Mouse (Mus musculus): ENCODE results near the gene Rps29. TPM values are rescaled to one million over a fixed set of nuclear protein-coding genes. Genes with fewer than 3 reads are reported as not detected.
A peak's percentile ranks its signal among the peaks of the same experiment; 100 is the strongest.
"Not testable (repeated sequence)": the region's sequence is repeated elsewhere in the genome, so short reads cannot be mapped to it uniquely, and the experiment has no call there.

The Rps29 gene
- total and polyA plus RNA-seq, 2 experiments = 137 to 865 TPM

DNA sequence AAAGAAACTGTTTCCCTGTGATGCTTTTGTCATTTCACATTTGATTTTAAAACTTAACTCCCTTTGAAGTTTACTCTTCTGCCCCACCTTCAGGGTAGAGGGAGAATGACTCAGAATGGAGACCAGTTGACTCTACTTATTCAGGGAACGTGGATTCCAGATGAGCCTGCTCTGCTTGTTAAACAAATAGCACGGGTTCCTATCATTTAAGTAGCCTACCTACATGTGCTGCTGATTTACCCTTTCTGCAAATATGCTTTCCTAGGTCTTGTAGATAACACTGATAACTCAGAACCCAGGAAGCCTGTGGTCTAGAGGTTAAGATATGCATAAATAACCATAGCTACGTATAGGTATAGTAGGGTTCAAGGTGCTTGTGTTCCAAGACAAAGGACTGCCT, 5.9 kb upstream of the Rps29 start:
- Histone ChIP-seq H3K9ac (ENCODE audit: low read depth, low read length) (no peak overlapping the region), H3K27ac (replicated peaks; ENCODE audit: insufficient read depth, low read depth, low read length) (no peak overlapping the region), H3K4me3 (ENCODE audit: insufficient read depth, low read depth, low read length) (no peak overlapping the region), H3K27me3 (ENCODE audit: control insufficient read depth, insufficient read depth, low read length) (no peaks in the 10 kb centered on the region), H3K36me3 (ENCODE audit: control insufficient read depth, insufficient read depth, low read length) (no peaks in the 10 kb centered on the region), H3K79me2 (ENCODE audit: control insufficient read depth, insufficient read depth, low read length) (no peaks in the 10 kb centered on the region), H3K4me1 (ENCODE audit: control insufficient read depth, insufficient read depth, low read length) (peaks cover 2% of the 10 kb centered on the region; the same call in 1 of the 2 replicates)
- TF ChIP-seq POLR2A (IDR thresholded peaks at IDR 0.05; ENCODE audit: extremely low read depth, insufficient read depth, low read length) = no peak
- TF ChIP-seq CTCF (IDR thresholded peaks at IDR 0.05; ENCODE audit: low read depth, low read length) = no peak
- no peak for DNase-seq (ENCODE audit: extremely low read depth, low read depth, low spot score)
- WGBS = 65% methylated on average over 3 of the region's 3 CpGs

- H3K4me1 ChIP-seq (ENCODE audit: control insufficient read depth, insufficient read depth, low read length); H3K9ac ChIP-seq (ENCODE audit: low read depth, low read length); H3K79me2 ChIP-seq (ENCODE audit: control insufficient read depth, insufficient read depth, low read length); H3K27ac ChIP-seq (replicated peaks; ENCODE audit: insufficient read depth, low read depth, low read length); DNase-seq (ENCODE audit: extremely low read depth, low read depth, low spot score); H3K4me3 ChIP-seq (ENCODE audit: insufficient read depth, low read depth, low read length); H3K36me3 ChIP-seq (ENCODE audit: control insufficient read depth, insufficient read depth, low read length); H3K27me3 ChIP-seq (ENCODE audit: control insufficient read depth, insufficient read depth, low read length): not testable (repeated sequence)
- 92% methylated on average over 4 of the region's 4 CpGs for WGBS
Measured at GRCm38 (mm10) chr12:69163586-69163985, 4.6 kb upstream of the Rps29 start.

GRCm38 (mm10) chr12:69160677-69161076, 1.7 kb upstream of the Rps29 start:
- not testable (repeated sequence) for H3K4me3 ChIP-seq (ENCODE audit: insufficient read depth, low read depth, low read length); H3K27ac ChIP-seq (replicated peaks; ENCODE audit: insufficient read depth, low read depth, low read length); H3K79me2 ChIP-seq (ENCODE audit: control insufficient read depth, insufficient read depth, low read length); H3K9ac ChIP-seq (ENCODE audit: low read depth, low read length); H3K4me1 ChIP-seq (ENCODE audit: control insufficient read depth, insufficient read depth, low read length); H3K27me3 ChIP-seq (ENCODE audit: control insufficient read depth, insufficient read depth, low read length); DNase-seq (ENCODE audit: extremely low read depth, low read depth, low spot score)
- 89% methylated on average over 2 of the region's 2 CpGs for WGBS
- H3K36me3 ChIP-seq (ENCODE audit: control insufficient read depth, insufficient read depth, low read length) = peaks cover 20% of the 10 kb centered on the region

DNA sequence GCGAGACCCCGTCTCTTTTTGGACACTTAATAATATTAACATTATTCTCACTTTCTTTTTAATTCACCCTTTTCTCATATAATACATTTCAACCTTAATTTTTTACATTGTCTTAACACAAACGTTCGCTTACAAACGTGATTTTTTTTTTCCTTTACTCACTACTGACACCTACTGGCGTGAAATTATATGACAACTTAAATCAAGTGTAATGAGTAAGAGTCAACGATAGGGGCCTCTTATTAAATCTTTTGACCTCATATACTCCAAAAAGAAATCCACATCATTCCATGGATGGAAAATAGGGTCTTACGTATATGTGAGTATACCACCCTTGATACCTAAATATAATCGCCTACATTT, 573 bp upstream of the Rps29 start:
- Histone ChIP-seq H3K36me3 (ENCODE audit: control insufficient read depth, insufficient read depth, low read length) (peaks cover 20% of the 10 kb centered on the region), H3K9ac (ENCODE audit: low read depth, low read length) (no peak overlapping the region), H3K79me2 (ENCODE audit: control insufficient read depth, insufficient read depth, low read length) (no peaks in the 10 kb centered on the region), H3K4me3 (ENCODE audit: insufficient read depth, low read depth, low read length) (no peak overlapping the region), H3K27ac (replicated peaks; ENCODE audit: insufficient read depth, low read depth, low read length) (no peak overlapping the region), H3K27me3 (ENCODE audit: control insufficient read depth, insufficient read depth, low read length) (no peaks in the 10 kb centered on the region), H3K4me1 (ENCODE audit: control insufficient read depth, insufficient read depth, low read length) (0 out of 2 replicates have a peak, but pooled peaks cover 4% of the 10 kb centered on the region)
- DNase-seq (ENCODE audit: extremely low read depth, low read depth, low spot score) = peak; percentile 68
- TF ChIP-seq CTCF (IDR thresholded peaks at IDR 0.05; ENCODE audit: low read depth, low read length) (peak; percentile 43; the same call in 1 of the 2 replicates), POLR2A (IDR thresholded peaks at IDR 0.05; ENCODE audit: extremely low read depth, insufficient read depth, low read length) (no peak)
- WGBS = 3% methylated on average over 9 of the region's 9 CpGs

DNA sequence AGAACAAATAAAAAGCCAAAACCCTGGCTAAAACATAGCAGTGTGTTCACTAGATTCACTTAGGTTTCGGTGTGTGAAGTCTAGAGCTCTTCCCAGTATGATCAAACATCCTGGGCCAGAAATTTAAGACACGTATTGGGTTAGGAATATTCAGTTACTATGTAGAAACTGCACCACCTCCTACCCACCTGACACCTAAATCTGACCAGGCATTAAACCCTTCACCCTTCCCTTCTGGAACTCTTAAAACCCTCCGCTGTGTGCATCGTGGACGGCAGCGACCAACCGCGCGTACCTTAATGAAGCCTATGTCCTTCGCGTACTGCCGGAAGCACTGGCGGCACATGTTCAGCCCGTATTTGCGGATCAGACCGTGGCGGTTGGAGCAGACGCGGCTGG, 621 bp downstream of the Rps29 start:
- 0% methylated on average over 19 of the region's 19 CpGs for WGBS
- Histone ChIP-seq H3K9ac (ENCODE audit: low read depth, low read length) (peak overlapping the region; percentile 93), H3K4me1 (ENCODE audit: control insufficient read depth, insufficient read depth, low read length) (0 out of 2 replicates have a peak, but pooled peaks cover 4% of the 10 kb centered on the region), H3K27ac (replicated peaks; ENCODE audit: insufficient read depth, low read depth, low read length) (peak overlapping the region; percentile 80), H3K36me3 (ENCODE audit: control insufficient read depth, insufficient read depth, low read length) (peaks cover 20% of the 10 kb centered on the region), H3K4me3 (ENCODE audit: insufficient read depth, low read depth, low read length) (peak overlapping the region; percentile 89), H3K27me3 (ENCODE audit: control insufficient read depth, insufficient read depth, low read length) (no peaks in the 10 kb centered on the region), H3K79me2 (ENCODE audit: control insufficient read depth, insufficient read depth, low read length) (no peaks in the 10 kb centered on the region)
- DNase-seq (ENCODE audit: extremely low read depth, low read depth, low spot score) = peak; percentile 26
- TF ChIP-seq CTCF (IDR thresholded peaks at IDR 0.05; ENCODE audit: low read depth, low read length) = no peak
- no peak for TF ChIP-seq POLR2A (IDR thresholded peaks at IDR 0.05; ENCODE audit: extremely low read depth, insufficient read depth, low read length)

DNA sequence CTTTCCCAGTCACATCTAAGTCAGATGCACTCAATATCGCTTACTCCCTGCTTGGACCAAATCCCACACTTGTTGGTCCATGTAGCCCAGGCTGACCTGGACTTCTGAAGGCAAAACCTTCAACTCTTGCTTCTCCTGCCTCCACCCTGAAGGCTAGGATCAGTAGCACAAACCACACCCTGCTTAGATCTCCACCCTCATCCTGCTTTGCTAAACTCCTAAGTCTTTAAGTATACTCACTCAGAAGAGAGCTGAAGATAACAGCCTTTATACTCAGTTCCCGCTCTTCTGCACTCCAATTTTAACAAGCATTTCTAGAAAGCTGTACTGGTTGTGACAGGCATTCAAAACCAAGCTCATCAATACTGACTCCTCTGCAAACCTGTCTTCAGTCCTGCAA, 1.9 kb downstream of the Rps29 start:
- Histone ChIP-seq H3K4me3 (ENCODE audit: insufficient read depth, low read depth, low read length) (no peak overlapping the region), H3K9ac (ENCODE audit: low read depth, low read length) (no peak overlapping the region), H3K79me2 (ENCODE audit: control insufficient read depth, insufficient read depth, low read length) (no peaks in the 10 kb centered on the region), H3K27me3 (ENCODE audit: control insufficient read depth, insufficient read depth, low read length) (no peaks in the 10 kb centered on the region), H3K36me3 (ENCODE audit: control insufficient read depth, insufficient read depth, low read length) (peaks cover 20% of the 10 kb centered on the region), H3K4me1 (ENCODE audit: control insufficient read depth, insufficient read depth, low read length) (0 out of 2 replicates have a peak, but pooled peaks cover 4% of the 10 kb centered on the region), H3K27ac (replicated peaks; ENCODE audit: insufficient read depth, low read depth, low read length) (no peak overlapping the region)
- WGBS = 91% methylated on average over 2 of the region's 2 CpGs
- TF ChIP-seq POLR2A (IDR thresholded peaks at IDR 0.05; ENCODE audit: extremely low read depth, insufficient read depth, low read length) = no peak
- no peak for TF ChIP-seq CTCF (IDR thresholded peaks at IDR 0.05; ENCODE audit: low read depth, low read length)
- no peak for DNase-seq (ENCODE audit: extremely low read depth, low read depth, low spot score)

Measured in liver, adult 2 months (tissue).